Mouse (Mus musculus): ENCODE measurements around the gene Dclk3. TPM values are rescaled to one million over a fixed set of nuclear protein-coding genes. Genes with fewer than 3 reads are reported as not detected.

Gene Dclk3
- polyA plus RNA-seq (2012; rRNA removed; ENCODE audit: low replicate concordance), result 1.0 and 1.4 TPM in 2 replicates

DNA sequence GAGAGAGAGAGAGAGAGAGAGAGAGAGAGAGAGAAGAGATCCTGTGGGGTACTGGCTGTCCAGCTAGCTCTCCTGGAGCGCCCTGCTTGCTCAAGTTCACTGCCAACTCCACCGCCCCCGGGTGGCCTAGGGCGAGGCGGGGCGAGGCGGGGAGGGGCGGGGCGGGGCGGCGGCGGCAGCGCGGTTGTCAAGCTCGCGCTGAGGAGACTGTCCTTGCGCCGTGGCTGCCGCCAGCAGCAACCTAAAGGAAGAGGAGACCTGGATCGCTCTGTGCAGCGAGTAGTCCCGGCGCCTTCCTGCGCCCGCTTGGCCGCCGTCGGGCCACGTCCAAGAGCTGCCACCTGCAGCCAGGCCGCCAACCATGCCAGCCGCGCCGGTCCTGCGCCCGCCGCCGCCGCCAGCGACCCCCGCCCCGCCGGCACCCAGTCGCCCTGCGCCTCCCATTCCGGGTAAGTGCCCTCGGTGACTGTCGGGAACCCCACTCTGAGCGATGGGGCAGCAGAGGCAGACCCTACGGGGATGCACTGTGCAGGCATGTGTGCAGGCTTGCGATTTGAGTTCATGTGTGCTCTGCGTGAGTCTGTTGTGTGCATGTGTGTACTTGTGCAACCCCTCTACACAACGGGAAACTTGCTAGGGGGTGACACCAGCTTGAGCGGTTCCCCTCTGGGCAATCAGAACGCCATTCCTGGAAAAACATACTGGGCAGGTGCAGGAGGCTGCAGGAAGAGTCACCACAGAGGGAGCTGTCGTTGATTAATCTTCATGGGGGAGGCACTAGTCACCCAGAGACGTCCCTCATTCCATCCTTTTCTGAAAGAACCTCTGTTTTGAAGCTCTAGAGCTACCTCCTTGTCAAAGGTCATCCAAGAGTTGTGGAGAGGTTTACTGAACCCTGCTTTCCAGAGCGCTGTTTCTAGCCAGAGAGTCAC is at the start of gene Dclk3:
Gene Dclk3 (plus strand): TSS at position 178 of the 932 bp plus-strand sequence.

Other genes with a start within 250 kb of the Dclk3 start
- 4.0 and 8.6 TPM in 2 replicates for gene Mlh1, start 167.3 kb upstream of the Dclk3 start, polyA plus RNA-seq (2012; rRNA removed; ENCODE audit: low replicate concordance)
- 1.0 and 2.3 TPM in 2 replicates for gene Epm2aip1, start 167.2 kb upstream of the Dclk3 start, polyA plus RNA-seq (2012; rRNA removed; ENCODE audit: low replicate concordance)
- gene Trank1, start 127.3 kb upstream of the Dclk3 start, polyA plus RNA-seq (2012; rRNA removed; ENCODE audit: low replicate concordance), result 0.08 and 0.11 TPM in 2 replicates

Measured in duodenum, adult 2 months (tissue).